Mouse (Mus musculus): ENCODE results near the gene Nr1d1. TPM values are rescaled to one million over a fixed set of nuclear protein-coding genes. Genes with fewer than 3 reads are reported as not detected.
"Not testable (repeated sequence)": the region's sequence is repeated elsewhere in the genome, so short reads cannot be mapped to it uniquely, and the experiment has no call there.

Gene Nr1d1
- polyA plus RNA-seq, 1 experiment from 2014 or later: 2.2 TPM

- DNase-seq (ENCODE audit: low spot score) (peak; percentile 64), ATAC-seq (peak; percentile 14)
- peak overlapping the region; percentile 98 for H3K27ac ChIP-seq (ENCODE audit: low read depth, low read length)
- 5% methylated on average over 8 of the region's 8 CpGs for WGBS
- no peaks in the 10 kb centered on the region for H3K9me3 ChIP-seq (replicated peaks; ENCODE audit: control insufficient read depth, low read length)
- H3K9ac ChIP-seq (ENCODE audit: low read length): peak overlapping the region; percentile 97
- peaks cover 43% of the 10 kb centered on the region for H3K4me1 ChIP-seq (ENCODE audit: control insufficient read depth, insufficient read depth, low read length)
- H3K27me3 ChIP-seq (replicated peaks; ENCODE audit: control insufficient read depth, insufficient read depth, low read length): no peaks in the 10 kb centered on the region
- H3K36me3 ChIP-seq (ENCODE audit: control insufficient read depth, insufficient read depth, low read length): no peaks in the 10 kb centered on the region
- peak overlapping the region; percentile 84 for H3K4me2 ChIP-seq (ENCODE audit: low read length)
- peak overlapping the region; percentile 90 for H3K4me3 ChIP-seq (ENCODE audit: low read depth, low read length)
Observed at GRCm38 (mm10) chr11:98740026-98740392, 35.1 kb downstream of the Nr1d1 start.

- 68% methylated on average over 9 of the region's 9 CpGs for WGBS
- H3K4me3 ChIP-seq (ENCODE audit: low read depth, low read length): no peak overlapping the region
- H3K4me2 ChIP-seq (ENCODE audit: low read length): peak overlapping the region; percentile 21; the same call in 1 of the 2 replicates
- H3K9ac ChIP-seq (ENCODE audit: low read length): peak overlapping the region; percentile 29; the same call in 1 of the 2 replicates
- H3K4me1 ChIP-seq (ENCODE audit: control insufficient read depth, insufficient read depth, low read length): peaks cover 33% of the 10 kb centered on the region
- H3K9me3 ChIP-seq (replicated peaks; ENCODE audit: control insufficient read depth, low read length): no peaks in the 10 kb centered on the region; the same call in 1 of the 2 replicates
- ATAC-seq (no peak), DNase-seq (ENCODE audit: low spot score) (no peak)
- peak overlapping the region; percentile 87 for H3K27ac ChIP-seq (ENCODE audit: low read depth, low read length)
- H3K36me3 ChIP-seq (ENCODE audit: control insufficient read depth, insufficient read depth, low read length): no peaks in the 10 kb centered on the region
- no peaks in the 10 kb centered on the region for H3K27me3 ChIP-seq (replicated peaks; ENCODE audit: control insufficient read depth, insufficient read depth, low read length)
Observed at GRCm38 (mm10) chr11:98738925-98739324, 36.2 kb downstream of the Nr1d1 start.

GRCm38 (mm10) chr11:98738428-98738911 lies 36.7 kb downstream of the Nr1d1 start:
- Histone ChIP-seq H3K4me2 (ENCODE audit: low read length) (peak overlapping the region; percentile 21; the same call in 1 of the 2 replicates), H3K4me3 (ENCODE audit: low read depth, low read length) (no peak overlapping the region), H3K27me3 (replicated peaks; ENCODE audit: control insufficient read depth, insufficient read depth, low read length) (no peaks in the 10 kb centered on the region), H3K4me1 (ENCODE audit: control insufficient read depth, insufficient read depth, low read length) (peaks cover 28% of the 10 kb centered on the region), H3K36me3 (ENCODE audit: control insufficient read depth, insufficient read depth, low read length) (no peaks in the 10 kb centered on the region), H3K27ac (ENCODE audit: low read depth, low read length) (peak overlapping the region; percentile 87), H3K9ac (ENCODE audit: low read length) (peak overlapping the region; percentile 29; the same call in 1 of the 2 replicates), H3K9me3 (replicated peaks; ENCODE audit: control insufficient read depth, low read length) (no peaks in the 10 kb centered on the region; the same call in 1 of the 2 replicates)
- WGBS: 23% methylated on average over 4 of the region's 4 CpGs
- DNase-seq (ENCODE audit: low spot score): peak; percentile 85
- ATAC-seq: peak; percentile 24; the same call in 1 of the 2 replicates

GRCm38 (mm10) chr11:98737220-98737619 lies 37.9 kb downstream of the Nr1d1 start:
- not testable (repeated sequence) for H3K36me3 ChIP-seq (ENCODE audit: control insufficient read depth, insufficient read depth, low read length); H3K27me3 ChIP-seq (replicated peaks; ENCODE audit: control insufficient read depth, insufficient read depth, low read length); ATAC-seq; DNase-seq (ENCODE audit: low spot score); H3K27ac ChIP-seq (ENCODE audit: low read depth, low read length); H3K4me2 ChIP-seq (ENCODE audit: low read length); H3K4me3 ChIP-seq (ENCODE audit: low read depth, low read length); H3K9me3 ChIP-seq (replicated peaks; ENCODE audit: control insufficient read depth, low read length); H3K9ac ChIP-seq (ENCODE audit: low read length)
- 97% methylated on average over 2 of the region's 2 CpGs for WGBS
- H3K4me1 ChIP-seq (ENCODE audit: control insufficient read depth, insufficient read depth, low read length): peaks cover 23% of the 10 kb centered on the region

- peaks cover 22% of the 10 kb centered on the region for H3K4me1 ChIP-seq (ENCODE audit: control insufficient read depth, insufficient read depth, low read length)
- DNase-seq (ENCODE audit: low spot score): no peak
- no peak overlapping the region for H3K4me2 ChIP-seq (ENCODE audit: low read length)
- ATAC-seq: no peak
- H3K36me3 ChIP-seq (ENCODE audit: control insufficient read depth, insufficient read depth, low read length): no peaks in the 10 kb centered on the region
- H3K4me3 ChIP-seq (ENCODE audit: low read depth, low read length): no peak overlapping the region
- 83% methylated on average over 1 of the region's 1 CpGs for WGBS
- no peak overlapping the region for H3K9ac ChIP-seq (ENCODE audit: low read length)
- H3K27me3 ChIP-seq (replicated peaks; ENCODE audit: control insufficient read depth, insufficient read depth, low read length): no peaks in the 10 kb centered on the region
- no peaks in the 10 kb centered on the region; the same call in 1 of the 2 replicates for H3K9me3 ChIP-seq (replicated peaks; ENCODE audit: control insufficient read depth, low read length)
- no peak overlapping the region for H3K27ac ChIP-seq (ENCODE audit: low read depth, low read length)
Observed at GRCm38 (mm10) chr11:98736176-98736575, 39.0 kb downstream of the Nr1d1 start.

- ATAC-seq (no peak), DNase-seq (ENCODE audit: low spot score) (no peak)
- Histone ChIP-seq H3K4me1 (ENCODE audit: control insufficient read depth, insufficient read depth, low read length) (peaks cover 16% of the 10 kb centered on the region), H3K4me2 (ENCODE audit: low read length) (no peak overlapping the region), H3K9ac (ENCODE audit: low read length) (no peak overlapping the region), H3K27ac (ENCODE audit: low read depth, low read length) (no peak overlapping the region), H3K27me3 (replicated peaks; ENCODE audit: control insufficient read depth, insufficient read depth, low read length) (no peaks in the 10 kb centered on the region), H3K4me3 (ENCODE audit: low read depth, low read length) (no peak overlapping the region), H3K9me3 (replicated peaks; ENCODE audit: control insufficient read depth, low read length) (no peaks in the 10 kb centered on the region; the same call in 1 of the 2 replicates), H3K36me3 (ENCODE audit: control insufficient read depth, insufficient read depth, low read length) (no peaks in the 10 kb centered on the region)
- 93% methylated on average over 4 of the region's 4 CpGs for WGBS
Observed at GRCm38 (mm10) chr11:98735111-98735510, 40.0 kb downstream of the Nr1d1 start.

GRCm38 (mm10) chr11:98734020-98734419 lies 41.1 kb downstream of the Nr1d1 start:
- no peaks in the 10 kb centered on the region for H3K36me3 ChIP-seq (ENCODE audit: control insufficient read depth, insufficient read depth, low read length)
- H3K4me3 ChIP-seq (ENCODE audit: low read depth, low read length): no peak overlapping the region
- no peak overlapping the region for H3K27ac ChIP-seq (ENCODE audit: low read depth, low read length)
- no peak overlapping the region for H3K9ac ChIP-seq (ENCODE audit: low read length)
- DNase-seq (ENCODE audit: low spot score) (no peak), ATAC-seq (no peak)
- WGBS: 72% methylated on average over 3 of the region's 3 CpGs
- no peaks in the 10 kb centered on the region for H3K27me3 ChIP-seq (replicated peaks; ENCODE audit: control insufficient read depth, insufficient read depth, low read length)
- peaks cover 8% of the 10 kb centered on the region for H3K4me1 ChIP-seq (ENCODE audit: control insufficient read depth, insufficient read depth, low read length)
- H3K9me3 ChIP-seq (replicated peaks; ENCODE audit: control insufficient read depth, low read length): no peaks in the 10 kb centered on the region; the same call in 1 of the 2 replicates
- no peak overlapping the region for H3K4me2 ChIP-seq (ENCODE audit: low read length)

GRCm38 (mm10) chr11:98731134-98731533 lies 44.0 kb downstream of the Nr1d1 start:
- DNase-seq (ENCODE audit: low spot score) (peak; percentile 81), ATAC-seq (peak; percentile 35)
- WGBS: 51% methylated on average over 5 of the region's 5 CpGs
- Histone ChIP-seq H3K4me3 (ENCODE audit: low read depth, low read length) (no peak overlapping the region), H3K4me2 (ENCODE audit: low read length) (no peak overlapping the region; the same call in 1 of the 2 replicates), H3K27ac (ENCODE audit: low read depth, low read length) (peak overlapping the region; percentile 82), H3K36me3 (ENCODE audit: control insufficient read depth, insufficient read depth, low read length) (peaks cover 8% of the 10 kb centered on the region), H3K9me3 (replicated peaks; ENCODE audit: control insufficient read depth, low read length) (no peaks in the 10 kb centered on the region; the same call in 1 of the 2 replicates), H3K9ac (ENCODE audit: low read length) (no peak overlapping the region), H3K27me3 (replicated peaks; ENCODE audit: control insufficient read depth, insufficient read depth, low read length) (no peaks in the 10 kb centered on the region), H3K4me1 (ENCODE audit: control insufficient read depth, insufficient read depth, low read length) (peaks cover 8% of the 10 kb centered on the region)

GRCm38 (mm10) chr11:98730727-98731126 lies 44.4 kb downstream of the Nr1d1 start:
- ATAC-seq: no peak
- Histone ChIP-seq H3K27me3 (replicated peaks; ENCODE audit: control insufficient read depth, insufficient read depth, low read length) (no peaks in the 10 kb centered on the region), H3K4me1 (ENCODE audit: control insufficient read depth, insufficient read depth, low read length) (peaks cover 8% of the 10 kb centered on the region), H3K9ac (ENCODE audit: low read length) (no peak overlapping the region), H3K27ac (ENCODE audit: low read depth, low read length) (peak overlapping the region; percentile 82), H3K4me3 (ENCODE audit: low read depth, low read length) (no peak overlapping the region), H3K4me2 (ENCODE audit: low read length) (no peak overlapping the region; the same call in 1 of the 2 replicates), H3K36me3 (ENCODE audit: control insufficient read depth, insufficient read depth, low read length) (peaks cover 12% of the 10 kb centered on the region), H3K9me3 (replicated peaks; ENCODE audit: control insufficient read depth, low read length) (no peaks in the 10 kb centered on the region; the same call in 1 of the 2 replicates)
- 60% methylated on average over 4 of the region's 4 CpGs for WGBS
- no peak for DNase-seq (ENCODE audit: low spot score)

All from forebrain, embryonic 14.5 days (tissue).